Mouse (Mus musculus) kidney, adult 18-20 months (tissue): Measurements from ENCODE around the gene Zfp568.

ENCODE experiments used
- DNase-seq: peaks from one replicate; pipeline ENCODE4 v3.0.0; 2021

The Zfp568 gene

GRCm38 (mm10) chr7:29993340-29993739 lies 9.6 kb downstream of the Zfp568 start:
- DNase-seq, result no peak

- no peak for DNase-seq
These were observed 11.4 kb downstream of the Zfp568 start for GRCm38 (mm10) chr7:29995134-29995533.

- DNase-seq, result no peak
These were observed 16.8 kb downstream of the Zfp568 start for GRCm38 (mm10) chr7:30000601-30001000.

- DNase-seq, result no peak
These were observed 23.8 kb downstream of the Zfp568 start for GRCm38 (mm10) chr7:30007601-30008000.

- DNase-seq, result no peak
These were observed 24.4 kb downstream of the Zfp568 start for GRCm38 (mm10) chr7:30008020-30008690.

- DNase-seq, result peak; percentile 34
These were observed 25.7 kb downstream of the Zfp568 start for GRCm38 (mm10) chr7:30009321-30010085.

GRCm38 (mm10) chr7:30010551-30011195 lies 26.9 kb downstream of the Zfp568 start:
- no peak for DNase-seq

GRCm38 (mm10) chr7:30012956-30013363 lies 29.2 kb downstream of the Zfp568 start:
- peak; percentile 43 for DNase-seq

GRCm38 (mm10) chr7:30017226-30017625 lies 33.5 kb downstream of the Zfp568 start:
- DNase-seq, result no peak

- DNase-seq, result no peak
These were observed 35.8 kb downstream of the Zfp568 start for GRCm38 (mm10) chr7:30019543-30019942.

- no peak for DNase-seq
These were observed 39.6 kb downstream of the Zfp568 start for GRCm38 (mm10) chr7:30023324-30023723.

GRCm38 (mm10) chr7:30023800-30024199 lies 40.0 kb downstream of the Zfp568 start:
- DNase-seq, result no peak

GRCm38 (mm10) chr7:30025358-30025757 lies 41.6 kb downstream of the Zfp568 start:
- no peak for DNase-seq

GRCm38 (mm10) chr7:30027331-30027730 lies 43.6 kb downstream of the Zfp568 start:
- DNase-seq, result no peak

GRCm38 (mm10) chr7:30028572-30028971 lies 44.8 kb downstream of the Zfp568 start:
- DNase-seq, result no peak

- DNase-seq, result no peak
These were observed 46.9 kb downstream of the Zfp568 start for GRCm38 (mm10) chr7:30030677-30031076.

GRCm38 (mm10) chr7:30031379-30031778 lies 47.6 kb downstream of the Zfp568 start:
- no peak for DNase-seq

- no peak for DNase-seq
These were observed 50.6 kb downstream of the Zfp568 start for GRCm38 (mm10) chr7:30034331-30034730.

- no peak for DNase-seq
These were observed 60.6 kb downstream of the Zfp568 start for GRCm38 (mm10) chr7:30044354-30044753.

GRCm38 (mm10) chr7:30048126-30048525 lies 64.4 kb downstream of the Zfp568 start:
- DNase-seq, result no peak

GRCm38 (mm10) chr7:30050882-30051548 lies 67.3 kb downstream of the Zfp568 start, which contains the start of gene Zfp14:
TSS of gene Zfp14 (minus strand) at chr7:30051380.
- DNase-seq, result peak; percentile 89

GRCm38 (mm10) chr7:30053591-30053990 lies 69.8 kb downstream of the Zfp568 start:
- no peak for DNase-seq

GRCm38 (mm10) chr7:30060341-30060740 lies 76.6 kb downstream of the Zfp568 start:
- no peak for DNase-seq
